Mouse (Mus musculus) hindbrain, embryonic 15.5 days (tissue): Measurements from ENCODE around the gene Ezh1. TPM values are rescaled to one million over a fixed set of nuclear protein-coding genes. Genes with fewer than 3 reads are reported as not detected.
A peak's percentile ranks its signal among the peaks of the same experiment; 100 is the strongest.

Experiments used
- ATAC-seq: fragments of 200-750 bp; cut with Nextera tagmentation; 2 replicates; pipeline ENCODE4 v1.8.0; 2017; ENCODE audit warnings: low read depth, moderate number of reproducible peaks, moderate TSS enrichment; ENCODE audit not compliant: low FRiP score
- H3K27ac ChIP-seq: fragments of 300-500 bp; sonication (generic); replicated peaks from 2 replicates; pipeline ENCODE4 v1.5.1; 2015; ENCODE audit warnings: mild to moderate bottlenecking, inconsistent platforms
- H3K27me3 ChIP-seq: fragments of 300-500 bp; sonication (generic); 2 replicates; pipeline ENCODE4 v1.6.1; 2015; ENCODE audit warnings: control low read depth, inconsistent platforms
- H3K36me3 ChIP-seq: fragments of 300-500 bp; sonication (generic); 2 replicates; pipeline ENCODE4 v1.6.1; 2015; ENCODE audit warnings: control low read depth, inconsistent platforms
- H3K4me1 ChIP-seq: fragments of 300-500 bp; sonication (generic); replicated peaks from 2 replicates; pipeline ENCODE4 v1.6.1; 2015; ENCODE audit warnings: control low read depth, inconsistent platforms
- H3K4me2 ChIP-seq: fragments of 300-500 bp; sonication (generic); 2 replicates; pipeline ENCODE4 v1.6.1; 2015; ENCODE audit warnings: moderate library complexity, mild to moderate bottlenecking, inconsistent platforms
- H3K4me3 ChIP-seq: fragments of 300-500 bp; sonication (generic); 2 replicates; pipeline ENCODE4 v1.5.1; 2015; ENCODE audit warnings: mild to moderate bottlenecking, inconsistent platforms
- H3K9ac ChIP-seq: fragments of 300-500 bp; sonication (generic); 2 replicates; pipeline ENCODE4 v1.6.1; 2015; ENCODE audit warnings: inconsistent platforms
- H3K9me3 ChIP-seq: fragments of 300-500 bp; sonication (generic); 2 replicates; pipeline ENCODE4 v1.6.1; 2016; ENCODE audit warnings: control low read depth, inconsistent platforms
- WGBS: fragments of 180-500 bp; shearing (Covaris S2); methylation state at CpG from one replicate; pipeline ENCODE4 v1.1.7; 2015; 5-methylcytosine and 5-hydroxymethylcytosine counted together
- polyA plus RNA-seq: library from polyadenylated mRNA; unstranded; fragments of >200 nt; fragmentation: Nextera tagmentation; extraction: Ambion mirVana; gene quantifications from 2 replicates; pipeline ENCODE4 v1.2.1, GENCODE M21; 2015

Gene Ezh1
- polyA plus RNA-seq, 1 experiment from 2014 or later, result 27.4 TPM

- Histone ChIP-seq H3K9me3 (no peaks in the 10 kb centered on the region), H3K27ac (peak overlapping the region; percentile 85), H3K36me3 (no peaks in the 10 kb centered on the region), H3K4me3 (peak overlapping the region; percentile 54), H3K27me3 (peaks cover 24% of the 10 kb centered on the region), H3K9ac (peak overlapping the region; percentile 62), H3K4me1 (peaks cover 66% of the 10 kb centered on the region), H3K4me2 (peak overlapping the region; percentile 71)
- peak; percentile 4; the same call in 1 of the 2 replicates for ATAC-seq
- under 1% methylated on average over 25 of the region's 25 CpGs for WGBS
These were observed 50.1 kb downstream of the Ezh1 start for GRCm38 (mm10) chr11:101176117-101176691.

- peak overlapping the region; percentile 54 for H3K4me3 ChIP-seq
- H3K27ac ChIP-seq, result peak overlapping the region; percentile 85
- peaks cover 24% of the 10 kb centered on the region for H3K27me3 ChIP-seq
- peaks cover 66% of the 10 kb centered on the region for H3K4me1 ChIP-seq
- WGBS, result 9% methylated on average over 11 of the region's 11 CpGs
- H3K9me3 ChIP-seq, result no peaks in the 10 kb centered on the region
- H3K36me3 ChIP-seq, result no peaks in the 10 kb centered on the region
- no peak for ATAC-seq
- peak overlapping the region; percentile 62; the same call in 1 of the 2 replicates for H3K9ac ChIP-seq
- peak overlapping the region; percentile 71 for H3K4me2 ChIP-seq
These were observed 50.6 kb downstream of the Ezh1 start for GRCm38 (mm10) chr11:101175636-101176116.

- Histone ChIP-seq H3K4me3 (peak within 1 kb of the TSS; percentile 54), H3K4me1 (peaks cover 72% of the 10 kb centered on the region), H3K9me3 (no peaks in the 10 kb centered on the region), H3K27me3 (peaks cover 24% of the 10 kb centered on the region), H3K27ac (peak within 1 kb of the TSS; percentile 85), H3K36me3 (no peaks in the 10 kb centered on the region), H3K4me2 (peak within 1 kb of the TSS; percentile 71), H3K9ac (peak within 1 kb of the TSS; percentile 62)
- ATAC-seq, result no peak
- 20% methylated on average over 14 of the region's 14 CpGs for WGBS
These were observed 51.2 kb downstream of the Ezh1 start, which contains the start of gene Ccr10 for GRCm38 (mm10) chr11:101174851-101175628. Gene Ccr10, minus strand, starts transcription at chr11:101175443.

- Histone ChIP-seq H3K4me2 (peak overlapping the region; percentile 65), H3K36me3 (no peaks in the 10 kb centered on the region), H3K9ac (peak overlapping the region; percentile 32), H3K4me1 (peaks cover 79% of the 10 kb centered on the region), H3K27me3 (peaks cover 24% of the 10 kb centered on the region), H3K4me3 (peak overlapping the region; percentile 54), H3K27ac (peak overlapping the region; percentile 72), H3K9me3 (no peaks in the 10 kb centered on the region)
- WGBS, result 15% methylated on average over 9 of the region's 9 CpGs
- no peak for ATAC-seq
These were observed 51.9 kb downstream of the Ezh1 start for GRCm38 (mm10) chr11:101174389-101174745.

GRCm38 (mm10) chr11:101173631-101174388 is 52.5 kb downstream of the Ezh1 start:
- H3K9ac ChIP-seq, result peak overlapping the region; percentile 32

GRCm38 (mm10) chr11:101173112-101173511 is 53.2 kb downstream of the Ezh1 start:
- peaks cover 25% of the 10 kb centered on the region for H3K27me3 ChIP-seq
- ATAC-seq, result no peak
- H3K36me3 ChIP-seq, result no peaks in the 10 kb centered on the region
- no peak overlapping the region for H3K27ac ChIP-seq
- peak overlapping the region; percentile 65 for H3K4me2 ChIP-seq
- H3K4me3 ChIP-seq, result peak overlapping the region; percentile 54
- H3K4me1 ChIP-seq, result peaks cover 82% of the 10 kb centered on the region
- H3K9me3 ChIP-seq, result no peaks in the 10 kb centered on the region
- 5% methylated on average over 11 of the region's 11 CpGs for WGBS
- H3K9ac ChIP-seq, result no peak overlapping the region

More at GRCm38 (mm10) chr11:101173631-101174388, 52.5 kb downstream of the Ezh1 start:
- peak overlapping the region; percentile 72 for H3K27ac ChIP-seq
- H3K27me3 ChIP-seq, result peaks cover 22% of the 10 kb centered on the region
- no peaks in the 10 kb centered on the region for H3K9me3 ChIP-seq
- H3K4me3 ChIP-seq, result peak overlapping the region; percentile 54
- no peaks in the 10 kb centered on the region for H3K36me3 ChIP-seq
- peaks cover 85% of the 10 kb centered on the region for H3K4me1 ChIP-seq
- ATAC-seq, result peak; percentile 50
- H3K4me2 ChIP-seq, result peak overlapping the region; percentile 65
- WGBS, result under 1% methylated on average over 61 of the region's 61 CpGs

GRCm38 (mm10) chr11:101172434-101172815 is 53.8 kb downstream of the Ezh1 start:
- Histone ChIP-seq H3K27ac (peak overlapping the region; percentile 85), H3K27me3 (peaks cover 25% of the 10 kb centered on the region), H3K4me2 (peak overlapping the region; percentile 81), H3K4me1 (peaks cover 75% of the 10 kb centered on the region), H3K9ac (peak overlapping the region; percentile 44), H3K4me3 (peak overlapping the region; percentile 82), H3K9me3 (no peaks in the 10 kb centered on the region), H3K36me3 (peaks cover 5% of the 10 kb centered on the region; the same call in 1 of the 2 replicates)
- no peak for ATAC-seq
- 12% methylated on average over 5 of the region's 5 CpGs for WGBS

- no peaks in the 10 kb centered on the region for H3K9me3 ChIP-seq
- H3K4me1 ChIP-seq, result peaks cover 70% of the 10 kb centered on the region
- peak; percentile 14 for ATAC-seq
- peak overlapping the region; percentile 82 for H3K4me3 ChIP-seq
- H3K4me2 ChIP-seq, result peak overlapping the region; percentile 81
- peak overlapping the region; percentile 44 for H3K9ac ChIP-seq
- peak overlapping the region; percentile 85 for H3K27ac ChIP-seq
- H3K27me3 ChIP-seq, result peaks cover 27% of the 10 kb centered on the region
- H3K36me3 ChIP-seq, result peaks cover 10% of the 10 kb centered on the region
- under 1% methylated on average over 31 of the region's 31 CpGs for WGBS
These were observed 54.4 kb downstream of the Ezh1 start for GRCm38 (mm10) chr11:101171721-101172433.

- H3K4me1 ChIP-seq, result peaks cover 64% of the 10 kb centered on the region
These were observed 55.3 kb downstream of the Ezh1 start, which contains the start of gene Plekhh3 for GRCm38 (mm10) chr11:101170811-101171610. Gene Plekhh3, minus strand, starts transcription at chr11:101171351.

GRCm38 (mm10) chr11:101170354-101170810 is 55.9 kb downstream of the Ezh1 start, which contains the start of gene Cntnap1:
Gene Cntnap1, plus strand, starts transcription at chr11:101170523.
- Histone ChIP-seq H3K9ac (peak within 1 kb of the TSS; percentile 68), H3K4me2 (peak within 1 kb of the TSS; percentile 81), H3K36me3 (peaks cover 20% of the 10 kb centered on the region), H3K27ac (peak within 1 kb of the TSS; percentile 82), H3K27me3 (peaks cover 40% of the 10 kb centered on the region), H3K4me1 (peaks cover 60% of the 10 kb centered on the region), H3K4me3 (peak within 1 kb of the TSS; percentile 82), H3K9me3 (no peaks in the 10 kb centered on the region)
- no peak for ATAC-seq
- WGBS, result under 1% methylated on average over 35 of the region's 35 CpGs

More at GRCm38 (mm10) chr11:101170811-101171610, 55.3 kb downstream of the Ezh1 start, which contains the start of gene Plekhh3:
- under 1% methylated on average over 43 of the region's 50 CpGs for WGBS
- Histone ChIP-seq H3K4me2 (peak within 1 kb of the TSS; percentile 81), H3K9ac (peak within 1 kb of the TSS; percentile 68), H3K9me3 (no peaks in the 10 kb centered on the region), H3K36me3 (peaks cover 17% of the 10 kb centered on the region), H3K4me3 (peak within 1 kb of the TSS; percentile 82), H3K27ac (peak within 1 kb of the TSS; percentile 85), H3K27me3 (peaks cover 36% of the 10 kb centered on the region)
- ATAC-seq, result peak; percentile 96
